Mouse (Mus musculus): Measurements from ENCODE around the gene Gm2916.
"Not testable (repeated sequence)": the region's sequence is repeated elsewhere in the genome, so short reads cannot be mapped to it uniquely, and the experiment has no call there.

Gm2916 gene

DNA sequence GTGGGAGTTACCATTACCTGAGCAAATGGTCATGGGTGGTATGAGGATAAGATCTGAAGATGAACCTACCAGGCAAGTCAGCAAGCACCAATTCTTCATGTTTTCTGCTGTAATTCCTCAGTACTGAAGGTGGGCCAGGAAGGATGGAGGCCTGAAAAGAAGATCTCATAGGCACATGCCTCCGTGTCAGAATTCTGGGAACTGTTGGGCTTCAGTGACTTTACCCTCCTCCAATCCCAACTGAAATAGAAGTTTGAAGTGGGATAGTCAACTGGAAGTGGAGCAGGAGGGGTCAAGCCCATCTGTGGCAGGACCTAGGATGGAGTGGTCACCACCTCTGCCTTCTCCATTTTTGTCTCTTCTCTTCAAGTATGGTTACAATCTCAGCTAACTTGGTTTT, at the start of gene Gm2916:
Gene Gm2916, plus strand, starts transcription at position 301 of the 400 bp plus-strand sequence.
- not testable (repeated sequence) for DNase-seq

- not testable (repeated sequence) for DNase-seq
Measured at GRCm38 (mm10) chr14:3845945-3846344, 38.0 kb upstream of the Gm2916 start, which contains the start of gene Gm3033. Gm3033 (plus strand) TSS chr14:3846245.

GRCm38 (mm10) chr14:3931456-3931855, 47.5 kb downstream of the Gm2916 start, which contains the start of gene Gm3029:
Gm3029 (plus strand) TSS chr14:3931756.
- DNase-seq = not testable (repeated sequence)

DNA sequence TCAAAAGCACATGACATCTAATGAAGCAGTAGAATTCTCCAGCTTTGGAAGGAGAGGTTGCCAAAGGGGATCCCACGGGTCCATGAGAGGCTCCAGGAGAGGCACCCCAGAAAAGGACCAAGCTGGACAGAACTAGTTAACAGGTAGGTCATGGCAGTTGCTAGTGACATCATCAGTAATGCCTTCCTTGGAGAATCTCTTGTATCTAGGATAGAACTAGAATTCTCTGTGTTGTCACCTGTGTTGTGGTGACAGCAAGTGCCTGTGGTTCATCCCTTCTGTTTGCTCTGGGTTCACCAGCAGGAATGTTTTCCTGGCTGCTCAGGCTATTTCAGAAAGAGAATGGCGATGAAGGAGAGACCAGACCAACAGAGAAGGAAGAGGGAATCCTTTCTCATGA, 79.3 kb downstream of the Gm2916 start, which contains the start of gene Gm3095:
Gene Gm3095, plus strand, starts transcription at position 301 of the 400 bp plus-strand sequence.
- DNase-seq = not testable (repeated sequence)
